Comparison of ENCODE assay signal across 9 mouse cellular contexts in the genomic region with DNA sequence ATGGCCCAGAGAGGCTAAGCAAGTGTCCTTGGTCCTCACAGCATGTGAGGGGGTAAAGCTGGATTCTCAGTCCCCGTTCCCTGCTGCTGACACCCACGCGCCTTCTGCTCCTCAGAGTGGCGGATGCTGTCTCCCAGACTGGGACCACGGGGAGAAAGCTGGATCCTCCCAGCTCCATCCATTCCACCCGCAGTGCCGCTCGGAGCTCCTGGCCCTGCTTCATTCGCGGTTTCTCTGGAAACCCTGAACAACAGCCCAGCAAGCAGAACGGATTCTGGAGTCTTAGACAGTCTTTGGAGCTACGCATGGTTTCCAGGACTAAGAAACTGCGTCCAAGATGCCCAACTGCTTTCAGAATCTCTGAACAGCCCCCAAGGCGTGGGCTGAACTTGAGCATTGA.
DNase-seq lines count a peak whose midpoint lies in the region; ATAC-seq lines count a peak whose summit lies in the region.
"Had no signal": no experiment of that assay in that cellular context is flagged by ENCODE, and none has a peak within 500 bp of the region (broad histone marks: within the 10 kb centered on the region; RNA-seq: fewer than 3 reads in every experiment).

No protein-coding gene starts in this region.

- DNase-seq in heart, adult 9 months (ENCODE audit: low spot score in 2 of 2) = no peak
- peak; percentile 39 for DNase-seq in forebrain, embryonic 14.5 days (ENCODE audit: low spot score)
- DNase-seq in layer of hippocampus, adult 18-20 months (ENCODE audit: low spot score in 2 of 2) = peak; percentile 93 to 95
- no peak for DNase-seq in embryo, embryonic 9.5 days (ENCODE audit: extremely low spot score)
- no peak for DNase-seq in adrenal gland, postnatal 10 days
- DNase-seq in lung, postnatal 14 days = no peak

- no peaks in the 10 kb centered on the region for H3K36me3 ChIP-seq in heart, embryonic 13.5 days
- no peaks in the 10 kb centered on the region for H3K36me3 ChIP-seq in forebrain, embryonic 14.5 days (ENCODE audit: control insufficient read depth, insufficient read depth, low read length)
- no peaks in the 10 kb centered on the region for H3K36me3 ChIP-seq in midbrain, embryonic 16.5 days (ENCODE audit: control insufficient read depth, insufficient read depth, low read length)

- peaks cover 44% of the 10 kb centered on the region for H3K4me1 ChIP-seq in heart, embryonic 13.5 days
- H3K4me1 ChIP-seq in forebrain, embryonic 14.5 days (ENCODE audit: control insufficient read depth, insufficient read depth, low read length) = peaks cover 19% of the 10 kb centered on the region
- H3K4me1 ChIP-seq in midbrain, embryonic 16.5 days (ENCODE audit: control insufficient read depth, insufficient read depth, low read length) = peaks cover 37% of the 10 kb centered on the region

- H3K27me3 ChIP-seq in heart, embryonic 13.5 days (replicated peaks) = peaks cover 39% of the 10 kb centered on the region
- no peaks in the 10 kb centered on the region for H3K27me3 ChIP-seq in forebrain, embryonic 14.5 days (replicated peaks; ENCODE audit: control insufficient read depth, insufficient read depth, low read length)
- H3K27me3 ChIP-seq in midbrain, embryonic 16.5 days (ENCODE audit: control insufficient read depth, insufficient read depth, low read depth, low read length) = no peaks in the 10 kb centered on the region

- 73% methylated on average over 14 of the region's 14 CpGs for WGBS in heart, embryonic 13.5 days
- 67% methylated on average over 14 of the region's 14 CpGs for WGBS in forebrain, embryonic 14.5 days
- WGBS in midbrain, embryonic 16.5 days = 36% methylated on average over 14 of the region's 14 CpGs

- H3K9ac ChIP-seq in heart, embryonic 13.5 days = peak overlapping the region; percentile 33; the same call in 1 of the 2 replicates
- H3K9ac ChIP-seq in forebrain, embryonic 14.5 days (ENCODE audit: low read length) = no peak overlapping the region
- H3K9ac ChIP-seq in midbrain, embryonic 16.5 days (ENCODE audit: low read depth, low read length) = no peak overlapping the region
- H3K9ac ChIP-seq: liver, embryonic 14.5 days had no signal

- no peak for ATAC-seq in heart, embryonic 13.5 days (ENCODE audit: extremely low read depth, insufficient number of reproducible peaks, low FRiP score, low TSS enrichment)
- no peak for ATAC-seq in forebrain, embryonic 14.5 days
- ATAC-seq in midbrain, embryonic 16.5 days = 0 out of 2 replicates have a peak, but pooled peaks have one; percentile 11

- H3K9me3 ChIP-seq in heart, embryonic 13.5 days = no peaks in the 10 kb centered on the region
- no peaks in the 10 kb centered on the region for H3K9me3 ChIP-seq in forebrain, embryonic 14.5 days (replicated peaks; ENCODE audit: control insufficient read depth, low read length)
- H3K9me3 ChIP-seq in midbrain, embryonic 16.5 days (replicated peaks; ENCODE audit: control insufficient read depth, low read length, poor library complexity, severe bottlenecking) = no peaks in the 10 kb centered on the region

- no peak overlapping the region for H3K4me2 ChIP-seq in heart, embryonic 13.5 days
- H3K4me2 ChIP-seq in forebrain, embryonic 14.5 days (ENCODE audit: low read length) = no peak overlapping the region
- H3K4me2 ChIP-seq in midbrain, embryonic 16.5 days (ENCODE audit: low read length) = no peak overlapping the region

- no peak overlapping the region for H3K4me3 ChIP-seq in heart, embryonic 13.5 days
- H3K4me3 ChIP-seq in forebrain, embryonic 14.5 days (ENCODE audit: low read depth, low read length) = no peak overlapping the region
- H3K4me3 ChIP-seq in midbrain, embryonic 16.5 days (ENCODE audit: low read depth, low read length) = no peak overlapping the region

- no peak overlapping the region for H3K27ac ChIP-seq in heart, embryonic 13.5 days (replicated peaks)
- H3K27ac ChIP-seq in forebrain, embryonic 14.5 days (ENCODE audit: low read depth, low read length) = no peak overlapping the region
- H3K27ac ChIP-seq in midbrain, embryonic 16.5 days (ENCODE audit: low read length) = peak overlapping the region; percentile 56
- H3K27ac ChIP-seq: liver, embryonic 14.5 days had no signal

Comparison
In these comparisons a context has a peak if more than half of its experiments do, and no peak if none do; other contexts are left out.
1. DNase-seq: peak in forebrain, embryonic 14.5 days (single experiment) and layer of hippocampus, adult 18-20 months (2 of 2); none in heart, adult 9 months (0 of 2), embryo, embryonic 9.5 days (single experiment), adrenal gland, postnatal 10 days (single experiment) and lung, postnatal 14 days (single experiment).